In the genomic region with DNA sequence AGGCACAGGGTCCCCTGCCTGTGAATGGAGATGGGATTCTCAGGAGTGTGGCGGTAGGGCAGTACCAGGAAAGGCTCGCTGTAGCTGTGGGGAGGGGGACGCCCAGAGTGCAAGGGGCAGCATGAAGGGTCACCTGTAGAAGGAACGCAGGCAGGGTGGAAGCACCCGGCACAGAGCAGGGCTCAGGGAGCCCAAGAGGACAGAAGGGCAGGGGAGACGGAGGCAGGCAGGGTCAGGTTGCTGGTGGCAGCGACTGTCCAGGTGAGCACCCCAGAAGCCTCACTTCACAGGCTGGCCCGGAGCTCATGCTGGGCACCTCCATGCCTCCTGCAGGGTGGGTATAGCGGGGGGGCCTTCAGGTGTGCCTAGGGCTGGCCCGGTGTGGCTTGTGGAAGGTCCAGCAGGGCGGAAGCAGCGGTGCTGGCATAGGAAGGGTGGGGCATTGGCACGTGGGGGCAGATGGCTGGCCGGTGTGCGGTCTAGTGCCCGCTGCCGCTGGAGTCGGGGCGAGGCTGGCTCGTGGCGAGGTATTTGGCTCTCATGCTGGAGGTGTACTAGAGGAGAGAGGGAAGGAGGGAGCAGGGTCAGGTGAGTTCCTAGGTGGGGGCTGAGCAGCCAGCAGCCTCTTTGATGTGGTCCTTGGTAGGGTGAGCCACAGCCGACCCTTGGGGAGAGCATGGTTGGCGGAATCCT, we compare ENCODE assay signal across 22 mouse cellular contexts. TPM values are rescaled to one million over a fixed set of nuclear protein-coding genes. Genes with fewer than 3 reads are reported as not detected.
"Had no signal": no experiment of that assay in that cellular context is flagged by ENCODE, and none has a peak within 500 bp of the region (broad histone marks: within the 10 kb centered on the region; RNA-seq: fewer than 3 reads in every experiment).

No protein-coding gene starts in this region.

- ATAC-seq: lung, postnatal 0 days had no signal

- H3K27ac ChIP-seq: liver, embryonic 15.5 days; stomach, embryonic 15.5 days had no signal

- DNase-seq: kidney, postnatal 10 days; kidney, postnatal 4 days; left cerebral cortex, postnatal 4 days; lung, adult 2 months; lung, postnatal 36 days; midbrain, embryonic 14.5 days; retina, postnatal 1 day; right cerebral cortex, postnatal 4 days; thymus, adult 2 months; thymus, postnatal 4 days had no signal

- H3K4me2 ChIP-seq: liver, embryonic 11.5 days; liver, embryonic 15.5 days; neural tube, embryonic 13.5 days; stomach, embryonic 15.5 days had no signal

- H3K9ac ChIP-seq: liver, embryonic 15.5 days; neural tube, embryonic 13.5 days; stomach, embryonic 15.5 days had no signal

- H3K9me3 ChIP-seq: liver, embryonic 15.5 days; neural tube, embryonic 13.5 days; stomach, embryonic 15.5 days had no signal

- H3K4me3 ChIP-seq: layer of hippocampus, adult 2 months; liver, embryonic 15.5 days; neural tube, embryonic 13.5 days; stomach, embryonic 15.5 days had no signal

- H3K27me3 ChIP-seq: liver, embryonic 15.5 days; neural tube, embryonic 13.5 days; stomach, embryonic 15.5 days had no signal

RNA-seq across cellular contexts. Expression of a gene that starts 58.3 kb away (rescaled TPM):
- total RNA-seq: layer of hippocampus, adult 2 months; layer of hippocampus, postnatal 10 days; left cerebral cortex, postnatal 10 days; left cerebral cortex, postnatal 4 days; megakaryocyte progenitor cell, adult 5-6 weeks; monocyte, adult 5-6 weeks had no signal
- polyA plus RNA-seq: kidney, embryonic 14.5 days; lung, adult 2 months; lung, postnatal 0 days; midbrain, embryonic 14.5 days; neural tube, embryonic 13.5 days; testis, adult 2 months had no signal
